Mouse (Mus musculus) regulatory T cell (primary cell): ENCODE measurements around the gene Polrmt.

Experiments used
- in situ Hi-C: fragments of 300-600 bp; cut with MboI, MseI; formaldehyde crosslinking; loops from one replicate; pipeline ENCODE4 v1.15.1; 2025; ENCODE audit warnings: high pct_unique_total_duplicates

Polrmt gene

DNA sequence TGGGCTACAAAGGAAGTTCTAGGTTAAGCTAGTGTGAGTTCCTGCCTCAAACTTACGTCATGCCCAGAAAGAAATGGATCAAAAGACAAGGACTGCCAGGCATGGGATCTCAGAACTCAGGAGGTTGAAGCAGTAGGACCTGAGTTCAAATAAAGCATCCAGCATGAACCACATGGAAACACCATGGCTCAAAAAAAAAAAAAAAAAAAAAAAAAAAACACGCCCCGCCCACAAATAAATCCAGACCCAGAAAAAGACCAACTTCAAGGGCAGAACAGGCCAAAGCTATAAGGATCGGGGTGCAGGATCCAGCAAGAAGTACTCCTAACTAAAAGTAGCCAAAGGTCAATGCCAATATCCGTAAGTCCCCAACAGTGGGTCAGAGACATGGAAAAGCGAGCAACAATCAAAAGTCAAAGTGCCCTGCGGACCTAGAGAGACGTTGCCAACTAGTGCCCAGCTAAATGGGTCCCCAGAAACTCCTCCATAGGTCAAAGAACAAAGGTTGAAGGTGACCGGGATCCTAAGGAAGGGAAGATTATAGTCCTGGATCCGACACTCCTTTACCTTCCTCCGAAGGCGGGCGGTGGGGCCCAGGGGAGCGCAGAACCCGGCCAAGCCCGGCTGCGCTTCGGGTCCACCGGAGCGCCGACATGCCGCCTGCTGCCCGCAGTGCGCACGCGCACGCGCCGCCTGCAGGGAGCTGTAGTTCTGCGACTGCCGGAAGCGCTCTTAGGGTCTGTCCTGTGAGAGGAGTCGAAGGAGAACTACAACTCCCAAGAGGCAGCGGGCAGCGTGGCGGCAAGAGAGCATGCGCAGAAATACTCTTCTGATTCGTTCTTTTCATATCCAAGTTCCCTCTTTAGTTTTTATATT lies at the start of gene Polrmt:
TSS of gene Polrmt (minus strand) at position 684 of the 876 bp plus-strand sequence.
- in situ Hi-C loops, result no loop called here

- in situ Hi-C loops, result no loop called here
Observed at GRCm38 (mm10) chr10:79795905-79796304, 49.5 kb upstream of the Polrmt start.

- in situ Hi-C loops, result no loop called here
Observed at GRCm38 (mm10) chr10:79794491-79794931, 48.1 kb upstream of the Polrmt start.

- in situ Hi-C loops, result no loop called here
Observed at GRCm38 (mm10) chr10:79793738-79794490, 47.5 kb upstream of the Polrmt start.

DNA sequence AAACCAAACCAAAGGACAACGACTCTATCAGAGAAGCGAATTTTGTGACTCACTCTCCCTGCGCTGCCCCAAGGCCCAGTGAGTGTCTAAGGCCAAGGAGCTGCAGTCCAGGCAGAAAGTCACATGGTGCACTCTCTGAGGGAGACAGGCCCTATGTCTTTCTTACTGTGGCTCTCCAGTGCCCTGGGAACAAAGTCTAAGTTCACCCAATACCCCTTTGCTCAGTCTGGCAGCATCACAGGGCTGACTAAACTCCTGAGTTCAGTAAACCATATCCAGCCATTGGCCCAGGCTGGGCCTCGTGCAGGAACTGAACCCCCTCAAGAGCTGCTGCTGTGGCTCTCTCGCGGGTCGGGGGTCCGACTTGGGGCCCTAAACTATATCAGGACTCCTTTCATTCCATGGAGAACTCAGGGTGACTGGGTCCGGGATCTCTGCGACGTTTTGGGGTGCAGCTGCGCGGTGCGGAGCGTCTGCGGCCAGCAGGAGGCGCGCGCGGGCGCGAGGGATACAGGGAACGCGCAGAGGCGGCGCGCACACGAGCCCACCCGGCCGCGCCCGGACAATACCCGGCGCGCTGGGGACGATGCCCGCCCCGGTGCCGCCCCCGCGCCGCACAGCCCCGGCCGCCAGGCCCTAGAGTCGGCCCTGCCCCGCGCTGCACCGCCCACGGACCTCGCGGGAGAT lies 46.8 kb upstream of the Polrmt start, which contains the start of gene Palm:
TSS of gene Palm (plus strand) at position 522 of the 687 bp plus-strand sequence.
- in situ Hi-C loops, result no loop called here

DNA sequence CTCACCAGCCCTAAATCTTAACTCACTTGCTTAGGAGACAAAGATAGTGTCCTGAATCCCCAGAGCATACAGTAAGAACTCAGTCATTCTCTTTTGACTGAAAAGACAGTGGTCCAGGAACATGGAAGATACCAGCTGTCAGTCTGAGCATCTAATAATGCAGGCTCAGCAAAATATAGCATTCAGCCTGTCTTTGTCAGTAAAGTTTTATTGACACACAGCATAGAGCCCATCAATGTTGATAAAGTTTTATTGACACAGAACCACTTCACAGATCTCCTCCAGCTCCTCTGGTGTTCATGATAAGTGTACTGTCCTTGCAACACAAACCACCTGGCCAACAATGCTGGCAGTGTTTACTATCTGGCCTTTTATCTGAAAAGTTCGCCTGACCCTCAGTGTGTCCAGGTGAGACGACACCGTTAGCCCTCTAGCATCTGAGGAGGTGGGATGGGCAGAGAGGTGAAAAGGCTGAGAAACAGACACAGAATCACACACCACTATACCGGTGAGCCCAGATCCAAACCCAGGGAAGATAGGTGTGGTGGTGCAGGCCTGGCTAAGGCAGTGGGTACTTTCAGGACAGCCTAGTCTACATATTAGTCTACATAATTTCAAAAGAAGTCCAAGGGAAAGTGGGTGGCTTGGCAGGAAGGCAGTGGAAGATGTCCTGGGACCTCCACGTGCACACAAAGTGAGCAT lies 46.1 kb upstream of the Polrmt start:
- in situ Hi-C loops, result no loop called here

GRCm38 (mm10) chr10:79790861-79791260 lies 44.5 kb upstream of the Polrmt start, which contains the start of gene Prss57:
TSS of gene Prss57 (minus strand) at chr10:79790961.
- in situ Hi-C loops, result no loop called here

- in situ Hi-C loops, result loop anchor here (5.0 kb wide), 1 partner anchor 77 kb away; no protein-coding TSS in a partner anchor
Observed at GRCm38 (mm10) chr10:79789581-79789980, 43.2 kb upstream of the Polrmt start.

- in situ Hi-C loops, result loop anchor here (5.0 kb wide), 1 partner anchor 76 kb away; no protein-coding TSS in a partner anchor
Observed at GRCm38 (mm10) chr10:79788386-79789158, 42.2 kb upstream of the Polrmt start.

GRCm38 (mm10) chr10:79783920-79784800 lies 37.8 kb upstream of the Polrmt start:
- in situ Hi-C loops, result loop anchor here (5.0 kb wide), 1 partner anchor 92 kb away; no protein-coding TSS in a partner anchor

GRCm38 (mm10) chr10:79783050-79783449 lies 36.7 kb upstream of the Polrmt start:
- in situ Hi-C loops, result loop anchor here (5.0 kb wide), 1 partner anchor 91 kb away; no protein-coding TSS in a partner anchor

- in situ Hi-C loops, result loop anchor here (5.0 kb wide), 1 partner anchor 90 kb away; no protein-coding TSS in a partner anchor
Observed at GRCm38 (mm10) chr10:79781956-79782355, 35.6 kb upstream of the Polrmt start.

- in situ Hi-C loops, result loop anchor here (5.0 kb wide), 1 partner anchor 89 kb away; no protein-coding TSS in a partner anchor
Observed at GRCm38 (mm10) chr10:79781139-79781538, 34.8 kb upstream of the Polrmt start.

GRCm38 (mm10) chr10:79780664-79781015 lies 34.3 kb upstream of the Polrmt start:
- in situ Hi-C loops, result loop anchor here (5.0 kb wide), 1 partner anchor 88 kb away; no protein-coding TSS in a partner anchor

DNA sequence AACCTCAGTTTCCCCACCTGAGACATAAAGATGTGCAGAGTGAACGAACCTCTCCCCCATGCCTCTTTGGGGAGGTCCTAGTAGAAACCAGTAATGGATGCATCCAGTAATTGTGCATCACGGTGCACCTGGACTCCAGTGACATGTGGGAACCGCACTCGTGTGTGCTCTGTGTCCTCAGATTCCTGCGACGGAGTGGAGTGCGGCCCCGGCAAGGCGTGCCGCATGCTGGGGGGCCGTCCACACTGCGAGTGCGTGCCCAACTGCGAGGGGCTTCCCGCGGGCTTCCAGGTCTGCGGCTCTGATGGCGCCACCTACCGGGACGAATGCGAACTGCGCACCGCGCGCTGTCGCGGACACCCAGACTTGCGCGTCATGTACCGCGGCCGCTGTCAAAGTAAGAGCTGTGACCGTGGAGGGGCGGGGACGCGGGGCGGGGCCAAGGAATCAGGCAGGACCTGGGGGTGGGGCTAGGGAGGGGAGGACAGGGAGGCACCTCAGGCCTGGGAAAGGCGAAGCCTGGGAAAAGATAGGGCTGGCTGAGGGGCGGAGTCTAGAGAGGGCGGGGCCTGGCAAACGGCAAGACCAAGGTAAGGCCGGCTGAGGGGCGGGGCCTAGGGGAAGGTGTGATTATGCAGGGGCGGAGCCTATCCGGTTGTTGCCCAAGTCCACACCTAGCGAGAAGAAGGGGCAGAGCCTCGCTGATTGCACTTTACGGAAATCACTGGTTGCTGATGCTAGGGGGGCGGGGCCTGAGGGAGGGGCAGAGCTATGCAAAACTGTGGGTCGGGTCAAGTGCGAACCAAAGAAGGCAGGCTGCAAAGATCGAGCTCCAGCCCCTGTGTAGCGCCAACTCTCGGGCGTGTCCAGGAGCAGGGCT lies 33.6 kb upstream of the Polrmt start:
- in situ Hi-C loops, result loop anchor here (5.0 kb wide), 1 partner anchor 88 kb away; no protein-coding TSS in a partner anchor

GRCm38 (mm10) chr10:79779193-79779592 lies 32.8 kb upstream of the Polrmt start:
- in situ Hi-C loops, result no loop called here

- in situ Hi-C loops, result no loop called here
Observed at GRCm38 (mm10) chr10:79778006-79778405, 31.6 kb upstream of the Polrmt start.

DNA sequence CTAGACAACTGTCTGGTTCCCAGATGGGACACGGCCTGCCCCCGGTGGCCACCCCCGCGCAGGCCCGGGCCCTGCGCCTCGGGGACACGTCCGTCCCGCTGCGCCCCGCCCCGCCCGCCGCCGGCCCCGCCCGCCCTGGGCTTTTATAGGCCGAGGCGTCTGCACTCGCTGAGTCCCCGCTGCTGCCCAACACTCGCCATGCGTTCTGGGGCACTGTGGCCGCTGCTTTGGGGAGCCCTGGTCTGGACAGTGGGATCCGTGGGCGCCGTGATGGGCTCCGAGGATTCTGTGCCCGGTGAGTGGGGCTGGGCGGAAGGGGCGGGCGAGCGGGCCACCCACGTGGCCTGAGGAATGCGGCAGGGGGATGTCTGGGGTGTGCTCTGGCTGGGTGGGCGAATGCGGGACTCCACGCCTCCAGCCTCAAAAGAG lies 30.7 kb upstream of the Polrmt start, which contains the start of gene Fstl3:
TSS of gene Fstl3 (plus strand) at position 170 of the 429 bp plus-strand sequence.
- in situ Hi-C loops, result no loop called here
